Mouse (Mus musculus) leukemia stem cell, adult 10-12 weeks (primary cell): ENCODE measurements around the gene Slc5a4a. TPM values are rescaled to one million over a fixed set of nuclear protein-coding genes. Genes with fewer than 3 reads are reported as not detected.

Source experiments
- polyA plus RNA-seq: library from polyadenylated mRNA; stranded (reverse); fragments of >175 nt; gene quantifications from 2 replicates; pipeline ENCODE4 v1.2.3, GENCODE M21; 2012; ENCODE audit warnings: low replicate concordance

Slc5a4a gene
- not detected in 2 replicates for polyA plus RNA-seq

GRCm38 (mm10) chr10:76147278-76147677, at the start of gene Slc5a4a:
Gene Slc5a4a (plus strand): TSS chr10:76147451.

GRCm38 (mm10) chr10:76110861-76111260, 36.4 kb upstream of the Slc5a4a start, which contains the start of gene Slc5a4b:
Gene Slc5a4b (minus strand): TSS chr10:76110961.

GRCm38 (mm10) chr10:76237341-76238225, 90.3 kb downstream of the Slc5a4a start, which contains the start of gene Prmt2:
Gene Prmt2 (minus strand): TSS chr10:76237865.

Other genes starting within 250 kb of the Slc5a4a start
- 301 and 413 TPM in 2 replicates for gene Smarcb1, start 225.8 kb upstream of the Slc5a4a start, polyA plus RNA-seq
- gene Chchd10, start 214.3 kb upstream of the Slc5a4a start, polyA plus RNA-seq = 474 and 1,050 TPM in 2 replicates
- gene Mmp11, start 211.0 kb upstream of the Slc5a4a start, polyA plus RNA-seq = 0.56 and 0.94 TPM in 2 replicates
- gene Gm867, start 206.8 kb upstream of the Slc5a4a start, polyA plus RNA-seq = 2.3 and 3.0 TPM in 2 replicates
- 1.2 and 1.8 TPM in 2 replicates for gene Vpreb3, start 204.4 kb upstream of the Slc5a4a start, polyA plus RNA-seq
- gene Gm5134, start 192.9 kb upstream of the Slc5a4a start, polyA plus RNA-seq = not detected in 2 replicates
- gene Zfp280b, start 114.8 kb upstream of the Slc5a4a start, polyA plus RNA-seq = 2.5 and 8.6 TPM in 2 replicates
- not detected in 2 replicates for gene Slc5a4b, start 36.5 kb upstream of the Slc5a4a start, polyA plus RNA-seq
- 1.8 and 3.1 TPM in 2 replicates for gene Prmt2, start 90.4 kb downstream of the Slc5a4a start, polyA plus RNA-seq
- gene S100b, start 106.4 kb downstream of the Slc5a4a start, polyA plus RNA-seq = not detected in 2 replicates
- gene Dip2a, start 197.8 kb downstream of the Slc5a4a start, polyA plus RNA-seq = 1.4 and 2.2 TPM in 2 replicates